Mouse (Mus musculus) lung, postnatal 25 days (tissue): ENCODE data around the gene Lfng.
A peak's percentile ranks its signal among the peaks of the same experiment; 100 is the strongest.

Experiments used
- DNase-seq: peaks from one replicate; pipeline ENCODE4 v3.0.0; 2022; ENCODE audit warnings: low spot score

The Lfng gene

GRCm38 (mm10) chr5:140594846-140595245, 12.3 kb upstream of the Lfng start:
- DNase-seq = no peak

DNA sequence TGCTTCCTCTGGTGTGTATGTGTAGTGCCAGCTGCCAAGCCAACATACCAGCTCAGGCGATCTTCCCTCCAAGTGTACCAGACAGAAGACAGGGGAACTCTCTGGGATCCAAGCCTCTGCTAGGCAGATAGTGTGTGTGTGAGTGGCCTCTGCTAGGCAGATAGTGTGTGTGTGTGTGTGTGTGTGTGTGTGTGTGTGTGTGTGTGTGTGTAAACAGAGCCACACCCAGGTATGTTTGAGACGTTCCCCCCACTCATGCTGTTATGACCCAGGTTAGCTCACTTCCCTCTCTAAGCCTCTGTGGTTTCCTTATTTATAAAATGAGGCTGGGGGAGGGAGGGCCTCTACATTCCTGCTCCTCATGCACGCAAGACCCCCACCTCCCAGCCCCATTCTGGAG, 10.7 kb upstream of the Lfng start:
- peak; percentile 67 for DNase-seq

GRCm38 (mm10) chr5:140596927-140597588, 10.1 kb upstream of the Lfng start:
- peak; percentile 81 for DNase-seq

DNA sequence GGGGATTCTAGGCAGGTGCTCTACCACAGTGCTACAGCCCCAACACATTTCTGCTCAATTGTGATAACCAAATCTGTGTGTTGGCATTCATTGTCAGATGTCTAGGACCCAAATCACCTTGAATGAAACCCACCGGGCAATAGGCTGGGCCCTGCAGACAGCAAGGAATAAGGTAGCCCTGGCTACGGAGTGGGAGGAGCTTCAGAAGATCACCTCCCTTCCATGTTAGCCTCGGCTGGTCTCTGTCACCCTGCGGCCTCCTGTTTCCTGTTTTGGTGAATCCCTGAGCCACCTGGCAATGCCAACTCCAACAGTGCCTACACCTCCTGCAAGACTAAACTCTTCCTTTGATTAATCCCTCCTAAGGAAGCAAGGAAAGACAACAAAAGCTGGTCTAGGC, 9.3 kb upstream of the Lfng start:
- DNase-seq = no peak

- no peak for DNase-seq
Observed at GRCm38 (mm10) chr5:140599939-140600338, 7.2 kb upstream of the Lfng start.

DNA sequence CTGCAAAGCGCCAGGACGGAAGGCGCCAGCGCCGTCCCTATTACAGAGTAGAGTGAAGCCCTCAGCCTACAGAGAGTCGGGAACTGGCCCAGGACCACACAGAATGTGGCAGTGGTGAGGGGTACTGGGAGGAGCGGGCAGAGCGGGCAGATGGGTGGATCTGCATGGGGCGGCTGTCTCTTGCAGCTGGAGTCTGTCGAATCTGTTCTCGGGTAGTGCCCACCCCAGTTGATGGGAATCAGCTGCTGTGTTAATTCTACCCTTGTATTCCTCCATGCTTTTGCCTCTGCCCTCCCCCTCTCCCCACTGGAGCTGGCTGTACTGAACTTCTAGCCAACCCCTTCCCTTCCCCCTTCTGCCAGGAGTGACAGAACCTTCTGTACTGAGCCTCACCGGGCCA, 5.4 kb upstream of the Lfng start:
- no peak for DNase-seq

DNA sequence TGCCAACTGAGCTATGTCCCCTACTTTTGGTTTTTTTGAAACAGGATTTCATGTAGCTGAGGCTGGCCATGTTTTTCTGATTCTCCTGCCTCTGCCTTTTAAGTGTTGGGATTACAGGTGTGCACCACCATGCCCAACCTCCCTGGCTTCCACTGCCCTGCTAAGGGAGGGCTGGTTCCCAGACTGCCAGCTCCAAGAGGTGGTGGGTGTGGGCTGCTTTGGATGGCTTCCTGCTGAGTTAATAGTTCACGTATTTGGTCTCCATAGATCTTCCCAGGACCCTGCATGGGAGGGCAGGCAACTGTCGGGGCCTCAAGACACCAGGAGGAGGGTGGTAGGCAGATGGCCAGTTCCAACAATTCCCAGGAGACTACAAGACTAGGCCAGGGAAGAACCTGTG, 4.6 kb upstream of the Lfng start:
- DNase-seq = no peak

- DNase-seq = no peak
Observed at GRCm38 (mm10) chr5:140604386-140604785, 2.7 kb upstream of the Lfng start.

DNA sequence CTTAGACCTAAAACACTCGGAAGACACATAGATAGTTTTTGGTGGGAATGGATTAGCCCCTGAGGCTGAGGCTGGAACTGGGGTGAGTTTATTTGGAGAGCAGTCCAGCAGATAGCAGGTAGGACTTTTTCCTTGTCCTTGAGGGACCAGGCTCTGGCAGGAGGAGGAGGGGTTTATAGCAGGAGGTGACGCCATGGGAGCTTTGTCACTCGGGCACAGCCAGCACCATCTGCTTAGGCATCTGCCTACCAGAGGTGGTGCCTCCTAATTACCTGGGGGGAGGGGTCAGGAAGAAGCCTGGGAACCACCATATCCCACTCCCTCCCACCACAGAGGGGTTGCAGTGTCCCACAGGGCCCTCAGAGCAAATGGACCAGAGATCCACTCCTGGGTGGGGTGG, 1.9 kb upstream of the Lfng start:
- DNase-seq = no peak

DNA sequence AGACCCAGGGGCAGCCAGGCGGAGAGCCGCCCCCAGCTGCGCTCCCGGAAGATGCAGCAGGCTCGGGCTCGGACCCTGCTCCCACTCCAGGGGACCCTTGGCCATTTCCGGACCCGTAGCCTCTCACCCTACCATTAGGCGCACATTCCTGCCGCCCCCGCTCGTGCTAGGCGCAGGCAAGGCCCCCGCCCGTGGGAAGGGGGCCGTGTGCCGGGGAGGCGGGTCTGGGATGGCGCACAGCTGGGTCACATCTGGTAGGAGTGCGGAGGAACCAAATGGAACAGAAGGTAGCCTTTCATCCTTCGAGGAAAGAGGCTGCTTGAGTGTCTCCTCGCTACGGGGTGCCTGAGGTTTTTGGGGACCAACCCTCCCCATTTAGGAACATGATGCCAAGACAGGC, 734 bp upstream of the Lfng start:
- no peak for DNase-seq

DNA sequence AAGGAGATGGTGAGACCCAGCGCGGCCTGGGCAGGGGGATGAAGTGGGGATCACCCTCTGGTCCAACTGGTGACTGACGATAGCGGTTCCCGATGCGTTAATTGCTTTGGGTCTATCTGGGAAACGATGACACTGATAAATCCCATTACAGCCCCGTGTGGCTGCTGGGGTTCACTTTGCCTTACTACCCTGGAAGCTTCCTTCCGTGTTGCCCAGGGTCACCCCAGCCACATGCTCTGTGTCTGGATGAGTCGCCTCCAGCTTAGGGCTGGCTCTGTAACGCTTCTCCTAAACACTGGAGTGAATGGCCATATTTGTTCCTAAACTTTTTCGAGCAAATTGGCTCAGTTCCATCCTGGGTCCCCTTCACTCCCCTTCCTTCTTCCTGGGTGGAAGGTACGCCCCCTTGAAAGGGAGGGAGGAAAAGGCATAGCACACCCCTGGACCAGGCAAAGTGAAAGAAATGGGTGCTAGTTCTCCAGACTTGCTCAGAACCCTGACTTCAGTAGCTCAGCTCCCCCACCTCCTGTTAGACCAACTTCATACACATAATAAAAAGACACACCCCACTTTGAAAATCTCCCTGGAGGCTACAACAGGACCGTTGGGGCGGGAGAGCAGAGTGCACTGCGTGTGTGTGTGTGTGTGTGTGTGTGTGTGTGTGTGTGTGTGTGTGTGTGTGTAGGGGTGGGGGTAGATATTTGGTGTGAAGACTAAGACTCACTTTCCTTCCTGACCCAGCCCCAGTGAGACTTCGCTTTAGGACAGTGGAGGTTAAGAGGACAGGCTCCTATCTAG, 915 bp downstream of the Lfng start:
- no peak for DNase-seq

GRCm38 (mm10) chr5:140608634-140609015, 1.5 kb downstream of the Lfng start:
- no peak for DNase-seq

- peak; percentile 87 for DNase-seq
Observed at GRCm38 (mm10) chr5:140609511-140610272, 2.6 kb downstream of the Lfng start.

DNA sequence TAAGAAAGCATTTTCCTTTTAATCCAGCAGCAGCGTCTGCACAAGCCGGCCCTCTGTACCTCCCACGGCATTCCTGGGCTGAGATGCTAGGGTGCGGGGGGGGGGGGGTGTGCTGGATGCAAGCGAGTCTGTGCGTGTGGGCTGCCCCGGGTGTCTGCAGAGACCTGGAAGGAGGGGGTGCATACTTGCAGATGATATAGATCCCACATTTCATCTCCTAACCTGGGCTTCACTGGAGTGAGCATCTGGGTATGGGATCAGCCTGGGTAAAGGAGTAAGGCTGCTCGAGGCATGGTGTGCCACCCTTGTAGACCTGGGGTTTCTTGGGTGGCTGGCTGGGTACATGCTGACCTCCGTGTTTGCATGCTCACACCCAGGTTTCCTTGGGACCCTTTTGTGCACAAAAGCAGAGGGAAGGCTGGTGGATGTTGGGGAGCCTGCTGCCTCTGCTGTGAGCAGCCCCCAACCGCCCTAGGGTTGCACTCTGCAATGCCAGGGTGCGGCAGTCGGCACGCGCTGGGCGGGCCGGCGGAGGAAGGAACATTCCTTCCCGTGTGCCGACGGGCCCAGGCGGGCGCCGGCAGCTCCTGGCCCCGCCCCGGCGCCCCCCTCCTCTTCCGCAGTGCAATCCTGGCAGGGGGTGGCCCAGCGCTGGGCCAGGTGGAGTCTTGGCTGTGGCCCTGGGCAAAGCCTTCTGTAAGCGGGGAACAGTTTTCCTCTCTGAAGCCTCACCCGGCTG, 3.3 kb downstream of the Lfng start:
- DNase-seq = peak; percentile 72

GRCm38 (mm10) chr5:140611021-140611583, 4.0 kb downstream of the Lfng start:
- DNase-seq = peak; percentile 84

DNA sequence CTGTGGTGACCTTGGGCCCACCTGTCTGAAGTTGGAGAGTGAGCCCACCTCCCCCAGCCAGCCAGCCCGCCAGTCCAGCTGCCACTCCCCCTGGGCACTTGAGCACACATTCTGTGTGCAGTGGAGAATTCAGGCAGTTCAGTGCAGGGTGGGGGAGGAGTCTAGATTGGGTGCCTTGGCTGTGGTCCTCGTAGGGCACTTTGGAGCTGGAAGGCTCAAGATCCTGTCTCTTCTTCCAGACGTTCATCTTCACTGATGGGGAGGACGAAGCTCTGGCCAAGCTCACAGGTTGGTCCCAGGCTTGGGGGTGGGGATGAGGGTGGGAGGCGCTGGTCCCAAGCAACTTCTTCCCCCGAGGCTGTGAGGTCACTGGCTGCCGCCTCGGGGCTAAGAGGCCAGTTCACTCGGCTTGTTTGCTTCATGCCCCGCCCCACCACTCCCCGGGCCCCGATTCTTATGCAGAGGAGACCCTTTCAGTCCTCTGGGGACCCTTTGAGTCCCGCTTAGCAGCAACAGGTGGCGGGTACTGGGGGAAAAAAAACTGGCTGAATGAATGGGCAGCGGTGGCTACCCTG, 4.6 kb downstream of the Lfng start:
- no peak for DNase-seq

DNA sequence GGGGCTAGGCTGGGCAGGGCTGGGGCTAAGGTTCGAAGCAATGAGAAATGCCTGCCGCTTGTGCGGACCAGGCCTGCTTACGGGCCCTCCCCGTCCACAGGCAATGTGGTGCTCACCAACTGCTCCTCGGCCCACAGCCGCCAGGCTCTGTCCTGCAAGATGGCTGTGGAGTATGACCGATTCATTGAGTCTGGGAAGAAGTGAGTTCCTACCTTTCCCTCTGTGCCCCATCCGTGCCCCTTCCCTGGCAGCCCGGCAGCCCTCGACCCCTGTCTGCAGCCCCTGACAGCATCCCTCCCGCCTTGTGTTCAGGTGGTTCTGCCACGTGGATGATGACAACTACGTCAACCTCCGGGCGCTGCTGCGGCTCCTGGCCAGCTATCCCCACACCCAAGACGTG, 5.1 kb downstream of the Lfng start:
- DNase-seq = no peak

DNA sequence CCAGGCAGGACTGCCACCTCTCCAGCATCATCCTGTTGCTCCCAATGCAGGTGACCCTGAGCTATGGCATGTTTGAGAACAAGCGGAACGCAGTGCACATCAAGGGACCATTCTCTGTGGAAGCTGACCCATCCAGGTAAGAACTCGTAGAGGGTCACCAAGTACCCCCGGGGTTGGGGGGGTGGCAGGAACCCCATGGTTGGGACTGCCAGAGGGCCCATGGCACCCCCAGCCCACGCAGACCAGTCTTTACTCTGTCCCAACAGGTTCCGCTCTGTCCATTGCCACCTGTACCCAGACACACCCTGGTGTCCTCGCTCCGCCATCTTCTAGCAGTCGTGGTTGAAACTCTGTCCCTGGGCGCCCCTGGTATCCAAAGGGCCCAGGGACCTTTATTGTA, 7.0 kb downstream of the Lfng start:
- DNase-seq = no peak

DNA sequence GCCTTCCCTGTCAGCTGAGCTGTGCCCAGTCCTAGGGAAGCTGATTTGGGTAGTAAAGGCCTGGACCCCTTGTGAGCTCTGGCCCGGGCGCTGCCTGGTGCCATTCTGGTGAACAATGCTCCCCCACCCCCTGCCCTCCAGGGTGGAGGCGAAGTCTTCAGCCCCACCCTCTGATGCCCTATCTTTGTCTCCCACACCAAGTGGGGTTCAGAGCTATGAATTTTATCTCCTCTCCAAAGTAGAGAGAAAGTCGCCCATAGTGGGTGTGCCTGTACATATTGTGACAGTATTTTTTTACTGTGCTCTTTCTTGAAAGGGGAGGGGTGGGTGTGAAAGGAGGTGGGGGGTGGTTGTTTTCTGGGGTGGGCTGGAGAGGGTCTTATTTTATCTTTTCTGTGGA, 7.7 kb downstream of the Lfng start:
- DNase-seq = no peak

DNA sequence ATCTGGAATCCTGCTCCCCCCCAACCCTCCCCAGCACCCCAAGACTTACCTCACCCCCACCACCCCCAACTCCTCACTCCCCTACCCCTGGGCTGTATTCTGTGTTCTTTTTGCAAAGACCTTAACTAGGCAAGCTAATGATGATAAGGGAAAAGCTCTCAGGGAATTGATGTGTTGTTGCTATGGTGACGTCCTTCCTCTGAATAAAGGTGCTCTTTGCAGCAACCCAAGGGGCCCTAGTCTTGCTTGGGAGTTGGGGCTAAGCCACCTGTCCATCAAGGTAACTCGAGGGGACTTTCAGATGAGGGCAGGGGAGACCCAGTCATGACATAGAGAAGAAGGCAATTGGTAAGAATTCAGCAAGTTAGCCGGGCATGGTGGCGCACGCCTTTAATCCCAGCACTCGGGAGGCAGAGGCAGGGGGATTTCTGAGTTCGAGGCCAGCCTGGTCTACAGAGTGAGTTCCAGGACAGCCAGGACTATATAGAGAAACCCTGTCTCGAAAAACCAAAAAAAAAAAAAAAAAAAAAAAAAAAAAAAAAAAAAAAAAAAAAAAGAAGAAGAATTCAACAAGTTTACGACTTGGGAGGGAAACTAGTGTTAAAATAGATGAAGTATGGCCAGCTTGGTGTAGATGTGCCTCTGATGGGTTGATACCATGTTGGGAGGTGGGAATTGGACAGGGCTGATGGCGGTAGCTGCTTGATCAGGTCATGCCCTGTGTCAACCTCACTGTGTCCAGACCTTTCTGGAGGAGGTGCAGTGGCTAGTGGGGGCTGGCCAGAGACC, 8.4 kb downstream of the Lfng start:
- no peak for DNase-seq

DNA sequence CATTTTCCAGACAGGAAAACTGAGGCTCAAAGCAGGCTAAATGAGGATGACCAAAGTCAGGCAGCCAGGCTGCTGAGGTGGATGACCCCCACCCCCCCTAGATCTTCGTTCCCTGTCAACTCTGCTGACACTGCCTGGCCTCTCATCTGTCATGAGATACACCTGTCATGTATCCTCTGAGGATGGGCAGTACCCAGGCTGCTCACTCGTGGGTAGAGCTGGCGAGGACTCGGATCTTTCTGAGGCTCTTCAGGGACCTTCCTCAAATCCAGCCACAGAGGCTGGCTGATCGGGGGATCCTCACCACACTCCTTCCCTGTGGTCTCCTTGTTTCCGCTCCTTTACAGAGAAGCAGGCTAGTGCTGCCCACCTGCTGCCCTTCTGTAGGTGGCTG, 9.0 kb downstream of the Lfng start:
- DNase-seq = no peak
